Mouse (Mus musculus) liver, adult 2 months (tissue): ENCODE measurements around the gene Abraxas1.

Source experiments
- CTCF ChIP-seq: fragments of 200-500 bp; IDR thresholded peaks from 2 replicates; pipeline ENCODE4 v1.5.1; 2011; ENCODE audit warnings: low read depth, low read length, control low read depth
- POLR2A ChIP-seq: fragments of 200-500 bp; IDR thresholded peaks from 2 replicates; pipeline ENCODE4 v1.6.1; 2011; ENCODE audit warnings: low read length, control low read depth; ENCODE audit not compliant: insufficient read depth; ENCODE audit errors: extremely low read depth

DNA sequence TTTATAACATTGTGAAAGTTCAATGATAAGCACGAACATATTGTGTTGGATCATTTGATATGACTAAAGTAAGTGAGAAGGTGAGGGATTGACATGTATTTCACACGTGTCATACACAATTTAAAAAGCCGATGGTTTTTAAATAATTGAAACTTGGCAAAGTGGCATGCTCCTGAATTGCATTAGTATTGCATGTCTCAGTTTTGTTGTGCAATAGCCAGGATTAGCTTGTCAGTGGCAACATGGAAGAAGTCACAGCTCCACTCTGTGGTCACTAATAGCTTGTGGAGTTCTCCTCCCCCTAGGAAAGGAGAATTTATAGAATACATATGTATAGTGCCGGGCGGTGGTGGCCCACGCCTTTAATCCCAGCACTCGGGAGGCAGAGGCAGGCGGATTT is 610 bp upstream of the Abraxas1 start:
- no peak for TF ChIP-seq CTCF
- TF ChIP-seq POLR2A, result no peak
